Mouse (Mus musculus) ES-E14 (cell line): ENCODE data around the gene Olfr560. TPM values are rescaled to one million over a fixed set of nuclear protein-coding genes. Genes with fewer than 3 reads are reported as not detected.

Experiments used
- DNase-seq: peaks from one replicate; pipeline ENCODE4 v3.0.0-alpha.2; 2013; ENCODE audit warnings: low read depth, low spot score
- H3K27ac ChIP-seq: 2 replicates; pipeline ENCODE4 v1.5.1; 2012; ENCODE audit warnings: low read depth, mild to moderate bottlenecking, low read length, moderate library complexity, mixed read lengths; ENCODE audit not compliant: poor library complexity, insufficient read depth, severe bottlenecking
- H3K36me3 ChIP-seq: 2 replicates; pipeline ENCODE4 v1.6.1; 2012; ENCODE audit warnings: mild to moderate bottlenecking, low read length, moderate library complexity, mixed read lengths; ENCODE audit not compliant: control insufficient read depth, poor library complexity, insufficient read depth, severe bottlenecking
- H3K4me1 ChIP-seq, 2 experiments: fragments of 150-350 bp in 1 of 2; sonication (generic) in 1 of 2; 2 replicates each; pipeline ENCODE4 v1.6.1; 2012; ENCODE audit warnings: low read length in 2 of 2, mild to moderate bottlenecking in 1 of 2, mixed read lengths in 1 of 2; ENCODE audit not compliant: control insufficient read depth in 2 of 2, insufficient read depth in 2 of 2, poor library complexity in 1 of 2
- H3K4me3 ChIP-seq, 2 experiments: fragments of 150-350 bp in 1 of 2; sonication (generic) in 1 of 2; 2 replicates each; pipeline ENCODE4 v1.5.1; 2012; ENCODE audit warnings: low read length in 2 of 2, low read depth in 1 of 2, mild to moderate bottlenecking in 1 of 2, mixed read lengths in 1 of 2; ENCODE audit not compliant: insufficient read depth in 1 of 2, poor library complexity in 1 of 2, severe bottlenecking in 1 of 2
- H3K9ac ChIP-seq: 2 replicates; pipeline ENCODE4 v1.6.1; 2012; ENCODE audit warnings: low read depth, mild to moderate bottlenecking, low read length, mixed read lengths; ENCODE audit not compliant: poor library complexity, insufficient read depth, severe bottlenecking
- H3K9me3 ChIP-seq: fragments of 150-350 bp; sonication (generic); 2 replicates; pipeline ENCODE4 v1.6.1; 2012; ENCODE audit warnings: low read depth, mild to moderate bottlenecking, low read length; ENCODE audit not compliant: control insufficient read depth, insufficient read depth
- CHD2 ChIP-seq: IDR thresholded peaks from 2 replicates; pipeline ENCODE4 v1.6.1; 2014; ENCODE audit warnings: mild to moderate bottlenecking, low read depth, low read length, inconsistent platforms
- HCFC1 ChIP-seq: IDR thresholded peaks from 2 replicates; pipeline ENCODE4 v1.6.1; 2012; ENCODE audit warnings: low read length, inconsistent platforms, borderline replicate concordance; ENCODE audit not compliant: insufficient read depth
- MAFK ChIP-seq: IDR thresholded peaks from 2 replicates; pipeline ENCODE4 v1.6.1; 2014; ENCODE audit warnings: mild to moderate bottlenecking, low read depth, low read length, inconsistent platforms; ENCODE audit not compliant: insufficient read depth
- ZC3H11A ChIP-seq: IDR thresholded peaks from 2 replicates; pipeline ENCODE4 v1.6.1; 2012; ENCODE audit warnings: low read depth, mild to moderate bottlenecking, inconsistent platforms, low read length, borderline replicate concordance
- ZNF384 ChIP-seq: IDR thresholded peaks from 2 replicates; pipeline ENCODE4 v1.6.1; 2012; ENCODE audit warnings: low read depth, low read length, inconsistent platforms
- in situ Hi-C, 2 experiments: fragments of 600-800 bp; cut with MboI; formaldehyde crosslinking; loops; one replicate each; pipeline ENCODE4 v1.15.1; 2025; ENCODE audit warnings: low sequenced_read_pairs in 2 of 2, inconsistent platforms in 1 of 2; ENCODE audit not compliant: unreplicated experiment in 2 of 2
- total RNA-seq: library from RNA; depleted of rRNA; stranded (reverse); fragments of 300-350 nt; gene quantifications from 2 replicates; pipeline ENCODE4 v1.2.3, GENCODE M21; 2012; rRNA removed

The Olfr560 gene
- not detected in 2 replicates for total RNA-seq

GRCm38 (mm10) chr7:102759266-102759665 lies at the start of gene Olfr560, which contains the start of gene Olfr78:
Olfr560 (minus strand) TSS chr7:102759366.
Olfr78 (minus strand) TSS chr7:102759471.
- Histone ChIP-seq H3K27ac (no peak within 1 kb of the TSS), H3K4me3 (no peak within 1 kb of the TSS), H3K36me3 (no peaks in the 10 kb centered on the region), H3K9ac (no peak within 1 kb of the TSS), H3K4me1 (no peaks in the 10 kb centered on the region), H3K9me3 (no peaks in the 10 kb centered on the region)
- TF ChIP-seq ZNF384: no peak
- TF ChIP-seq CHD2: no peak
- no peak for TF ChIP-seq MAFK
- no peak for TF ChIP-seq HCFC1
- in situ Hi-C loops: no loop called here
- no peak for DNase-seq

GRCm38 (mm10) chr7:102803180-102803579 lies 44.0 kb upstream of the Olfr560 start, which contains the start of gene Olfr564:
Olfr564 (plus strand) TSS chr7:102803480.
- H3K9me3 ChIP-seq: no peaks in the 10 kb centered on the region
- in situ Hi-C loops: no loop called here
- no peak for DNase-seq
- H3K4me3 ChIP-seq: no peak within 1 kb of the TSS
- H3K9ac ChIP-seq: no peak within 1 kb of the TSS
- no peak within 1 kb of the TSS for H3K27ac ChIP-seq
- H3K4me1 ChIP-seq: no peaks in the 10 kb centered on the region
- TF ChIP-seq MAFK (no peak), ZNF384 (no peak), HCFC1 (no peak), ZC3H11A (no peak), CHD2 (no peak)
- H3K36me3 ChIP-seq: no peaks in the 10 kb centered on the region

- in situ Hi-C loops: no loop called here
- TF ChIP-seq CHD2 (no peak), MAFK (no peak), HCFC1 (no peak), ZNF384 (no peak), ZC3H11A (no peak)
- H3K27ac ChIP-seq: no peak within 1 kb of the TSS
- H3K36me3 ChIP-seq: no peaks in the 10 kb centered on the region
- H3K4me1 ChIP-seq: no peaks in the 10 kb centered on the region
- H3K9ac ChIP-seq: no peak within 1 kb of the TSS
- H3K4me3 ChIP-seq: no peak within 1 kb of the TSS
- DNase-seq: no peak
- H3K9me3 ChIP-seq: no peaks in the 10 kb centered on the region
Observed at GRCm38 (mm10) chr7:102770921-102771320, 11.8 kb upstream of the Olfr560 start, which contains the start of gene Olfr561. Olfr561 (plus strand) TSS chr7:102771221.

GRCm38 (mm10) chr7:102752086-102752485 lies 7.1 kb downstream of the Olfr560 start:
- no peak overlapping the region for H3K27ac ChIP-seq
- no peaks in the 10 kb centered on the region for H3K4me1 ChIP-seq
- in situ Hi-C loops: no loop called here
- H3K36me3 ChIP-seq: no peaks in the 10 kb centered on the region
- peak; percentile 3 for DNase-seq
- no peak for TF ChIP-seq MAFK
- no peak for TF ChIP-seq CHD2
- TF ChIP-seq ZC3H11A: no peak
- no peak overlapping the region for H3K4me3 ChIP-seq
- H3K9me3 ChIP-seq: no peaks in the 10 kb centered on the region
- no peak overlapping the region for H3K9ac ChIP-seq

- Histone ChIP-seq H3K9ac (no peak overlapping the region), H3K27ac (no peak overlapping the region), H3K9me3 (no peaks in the 10 kb centered on the region), H3K36me3 (no peaks in the 10 kb centered on the region), H3K4me3 (no peak overlapping the region), H3K4me1 (no peaks in the 10 kb centered on the region)
- in situ Hi-C loops: no loop called here
- no peak for DNase-seq
- TF ChIP-seq MAFK (no peak), ZNF384 (no peak), ZC3H11A (no peak), HCFC1 (no peak), CHD2 (no peak)
Observed at GRCm38 (mm10) chr7:102737705-102738104, 21.5 kb downstream of the Olfr560 start.
